Mouse (Mus musculus) lung, embryonic 16.5 days (tissue): ENCODE data around the gene Osbpl11. TPM values are rescaled to one million over a fixed set of nuclear protein-coding genes. Genes with fewer than 3 reads are reported as not detected.

Source experiments
- ATAC-seq: fragments of 200-750 bp; cut with Nextera tagmentation; 2 replicates; pipeline ENCODE4 v1.8.0; 2017; ENCODE audit warnings: low read depth, mild to moderate bottlenecking, moderate library complexity
- H3K27ac ChIP-seq: fragments of 300-500 bp; sonication (generic); 2 replicates; pipeline ENCODE4 v1.5.1; 2014; ENCODE audit warnings: mild to moderate bottlenecking, control low read depth, low read length
- H3K27me3 ChIP-seq: fragments of 300-500 bp; sonication (generic); 2 replicates; pipeline ENCODE4 v1.6.1; 2014; ENCODE audit warnings: low read depth, low read length, mixed read lengths; ENCODE audit not compliant: control insufficient read depth, insufficient read depth
- H3K36me3 ChIP-seq: fragments of 300-500 bp; sonication (generic); 2 replicates; pipeline ENCODE4 v1.6.1; 2014; ENCODE audit warnings: low read length; ENCODE audit not compliant: control insufficient read depth, insufficient read depth
- H3K4me1 ChIP-seq: fragments of 300-500 bp; sonication (generic); replicated peaks from 2 replicates; pipeline ENCODE4 v1.6.1; 2014; ENCODE audit warnings: low read length, mixed read lengths; ENCODE audit not compliant: control insufficient read depth, insufficient read depth
- H3K4me2 ChIP-seq: fragments of 300-500 bp; sonication (generic); 2 replicates; pipeline ENCODE4 v1.6.1; 2014; ENCODE audit warnings: low read depth, low read length, control low read depth
- H3K4me3 ChIP-seq: fragments of 300-500 bp; sonication (generic); 2 replicates; pipeline ENCODE4 v1.5.1; 2014; ENCODE audit warnings: mild to moderate bottlenecking, low read length, control low read depth
- H3K9ac ChIP-seq: fragments of 300-500 bp; sonication (generic); 2 replicates; pipeline ENCODE4 v1.6.1; 2014; ENCODE audit warnings: low read length, control low read depth
- H3K9me3 ChIP-seq: fragments of 300-500 bp; sonication (generic); 2 replicates; pipeline ENCODE4 v1.6.1; 2016; ENCODE audit warnings: low read length; ENCODE audit not compliant: control insufficient read depth
- WGBS: fragments of 180-500 bp; shearing (Covaris S2); extraction: QIAGEN DNeasy Blood & Tissue Kit; methylation state at CpG from one replicate; pipeline ENCODE4 v1.1.7; 2014; 5-methylcytosine and 5-hydroxymethylcytosine counted together
- polyA plus RNA-seq: library from polyadenylated mRNA; unstranded; fragments of >200 nt; fragmentation: Nextera tagmentation; extraction: Ambion mirVana; gene quantifications from 2 replicates; pipeline ENCODE4 v1.2.1, GENCODE M21; 2015

Osbpl11 gene
- polyA plus RNA-seq, 1 experiment from 2014 or later, result 14.9 TPM

DNA sequence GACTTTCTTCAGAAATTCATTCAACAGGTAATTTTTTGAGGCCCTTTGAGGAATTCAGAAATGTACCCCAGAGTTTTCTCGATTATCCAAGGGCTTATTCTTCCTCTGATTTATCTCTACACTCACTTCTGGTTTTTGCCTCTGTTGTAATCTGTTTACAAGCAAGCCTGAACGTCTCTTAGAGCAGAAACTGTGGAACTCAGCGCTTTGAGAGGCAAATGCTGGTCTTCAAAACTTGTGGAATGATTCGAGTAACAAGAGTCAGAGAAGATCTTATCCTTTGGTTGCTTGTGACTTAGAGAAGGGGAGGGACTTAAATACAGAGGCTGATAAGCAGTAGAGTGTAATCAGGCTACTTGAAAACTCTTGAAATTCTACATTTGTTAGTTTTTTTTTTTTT, 1.3 kb downstream of the Osbpl11 start:
- Histone ChIP-seq H3K36me3 (no peaks in the 10 kb centered on the region), H3K9me3 (no peaks in the 10 kb centered on the region), H3K27me3 (no peaks in the 10 kb centered on the region), H3K4me3 (peak overlapping the region; percentile 99), H3K4me1 (peaks cover 24% of the 10 kb centered on the region), H3K4me2 (peak overlapping the region; percentile 92), H3K9ac (peak overlapping the region; percentile 99), H3K27ac (no peak overlapping the region)
- WGBS, result 8% methylated on average over 4 of the region's 4 CpGs
- ATAC-seq, result no peak

DNA sequence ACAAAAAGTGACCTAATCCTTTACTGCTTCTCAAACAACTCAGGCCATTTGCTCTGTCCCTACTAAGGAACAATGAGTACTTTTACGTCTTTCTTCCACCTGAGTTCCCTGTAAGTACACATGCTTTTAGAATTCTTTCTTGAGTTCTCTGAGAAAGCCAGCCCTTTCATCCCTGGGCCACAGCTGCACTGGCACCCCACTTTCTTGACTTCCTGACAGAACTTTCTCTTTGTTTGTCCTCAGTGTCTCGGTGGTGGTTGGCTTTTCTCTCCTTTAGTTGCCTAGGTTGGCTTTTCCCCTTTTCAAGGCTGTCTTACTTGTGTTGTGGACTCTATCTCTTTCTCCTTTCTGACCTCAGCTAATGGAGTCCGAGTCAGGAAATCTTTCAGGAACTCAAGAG, 3.2 kb downstream of the Osbpl11 start:
- Histone ChIP-seq H3K36me3 (no peaks in the 10 kb centered on the region), H3K4me3 (no peak overlapping the region), H3K4me2 (peak overlapping the region; percentile 27; the same call in 1 of the 2 replicates), H3K27me3 (no peaks in the 10 kb centered on the region), H3K27ac (peak overlapping the region; percentile 50), H3K9ac (no peak overlapping the region), H3K4me1 (peaks cover 36% of the 10 kb centered on the region), H3K9me3 (no peaks in the 10 kb centered on the region)
- ATAC-seq, result no peak
- WGBS, result 39% methylated on average over 3 of the region's 3 CpGs

DNA sequence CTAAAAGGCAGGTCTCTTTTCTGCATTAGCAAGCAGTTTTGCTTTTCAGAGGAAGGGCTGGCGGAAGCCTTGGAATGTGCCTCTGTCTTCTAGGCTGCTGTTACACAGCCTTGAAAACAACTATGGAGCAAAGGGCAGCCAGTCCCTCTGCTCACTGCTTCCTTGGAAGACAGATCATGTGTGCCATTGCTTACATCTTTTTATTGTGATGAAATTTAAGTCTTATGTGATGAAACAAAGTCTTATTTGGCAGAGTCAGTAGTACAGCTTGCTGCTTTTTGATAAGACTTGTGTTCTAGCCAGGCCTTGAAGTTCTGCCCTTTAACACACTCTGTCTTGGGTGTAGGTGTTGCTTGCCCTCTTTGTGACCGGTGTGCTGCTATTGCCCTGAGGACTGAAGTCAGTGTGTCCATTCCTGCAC, 6.8 kb downstream of the Osbpl11 start:
- Histone ChIP-seq H3K4me1 (peaks cover 31% of the 10 kb centered on the region), H3K4me2 (no peak overlapping the region), H3K9ac (no peak overlapping the region; the same call in 1 of the 2 replicates), H3K27ac (peak overlapping the region; percentile 81), H3K27me3 (no peaks in the 10 kb centered on the region), H3K4me3 (no peak overlapping the region), H3K9me3 (no peaks in the 10 kb centered on the region), H3K36me3 (no peaks in the 10 kb centered on the region)
- ATAC-seq, result peak; percentile 92
- WGBS, result 71% methylated on average over 2 of the region's 2 CpGs

DNA sequence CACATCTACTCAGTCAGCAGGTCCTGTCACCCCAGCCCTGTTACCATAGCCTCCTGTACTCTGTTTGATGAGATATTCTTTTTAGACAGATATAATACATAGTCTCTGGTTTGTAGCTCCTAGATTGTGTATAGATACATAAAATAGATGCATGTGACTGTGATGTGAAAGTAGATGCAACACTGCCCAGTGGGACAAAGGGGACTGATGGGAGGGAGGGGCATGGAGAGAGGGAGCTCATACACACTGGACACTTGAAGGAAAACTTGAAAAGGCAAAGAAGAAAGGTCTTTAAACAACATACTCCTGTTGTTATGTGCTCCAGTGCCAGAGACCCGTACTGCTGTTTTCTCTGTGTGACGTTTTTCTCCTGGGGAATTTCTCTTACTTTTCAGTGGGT, 7.4 kb downstream of the Osbpl11 start:
- peaks cover 27% of the 10 kb centered on the region for H3K4me1 ChIP-seq
- peak overlapping the region; percentile 75 for H3K27ac ChIP-seq
- ATAC-seq, result no peak
- no peaks in the 10 kb centered on the region for H3K9me3 ChIP-seq
- H3K4me3 ChIP-seq, result no peak overlapping the region
- H3K4me2 ChIP-seq, result no peak overlapping the region
- H3K9ac ChIP-seq, result no peak overlapping the region
- 66% methylated on average over 2 of the region's 2 CpGs for WGBS
- H3K36me3 ChIP-seq, result no peaks in the 10 kb centered on the region
- H3K27me3 ChIP-seq, result no peaks in the 10 kb centered on the region

DNA sequence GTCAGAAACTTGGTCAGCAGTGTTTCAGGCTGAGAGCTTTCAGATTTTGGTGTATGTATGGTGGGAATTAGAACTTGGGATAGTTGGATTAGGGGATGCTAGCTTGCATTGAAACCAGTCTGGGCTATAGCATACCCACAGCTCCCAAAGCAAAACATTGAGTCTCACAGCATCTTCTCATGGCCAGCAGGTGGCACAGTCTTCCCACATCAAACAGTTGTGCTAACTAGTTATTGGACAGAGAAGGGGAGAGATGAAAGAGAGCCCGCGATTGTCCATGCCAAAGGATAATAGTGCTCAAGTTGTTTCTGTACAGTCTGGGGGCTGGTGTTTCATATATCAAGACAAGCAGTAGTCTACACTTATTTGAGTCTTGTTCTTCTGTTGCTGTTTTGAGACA, 8.8 kb downstream of the Osbpl11 start:
- Histone ChIP-seq H3K9me3 (no peaks in the 10 kb centered on the region), H3K4me2 (no peak overlapping the region), H3K36me3 (peaks cover 2% of the 10 kb centered on the region; the same call in 1 of the 2 replicates), H3K27ac (no peak overlapping the region), H3K4me1 (peaks cover 20% of the 10 kb centered on the region), H3K4me3 (no peak overlapping the region), H3K9ac (no peak overlapping the region), H3K27me3 (no peaks in the 10 kb centered on the region)
- 20% methylated on average over 2 of the region's 2 CpGs for WGBS
- 0 out of 2 replicates have a peak, but pooled peaks have one; percentile 21 for ATAC-seq

DNA sequence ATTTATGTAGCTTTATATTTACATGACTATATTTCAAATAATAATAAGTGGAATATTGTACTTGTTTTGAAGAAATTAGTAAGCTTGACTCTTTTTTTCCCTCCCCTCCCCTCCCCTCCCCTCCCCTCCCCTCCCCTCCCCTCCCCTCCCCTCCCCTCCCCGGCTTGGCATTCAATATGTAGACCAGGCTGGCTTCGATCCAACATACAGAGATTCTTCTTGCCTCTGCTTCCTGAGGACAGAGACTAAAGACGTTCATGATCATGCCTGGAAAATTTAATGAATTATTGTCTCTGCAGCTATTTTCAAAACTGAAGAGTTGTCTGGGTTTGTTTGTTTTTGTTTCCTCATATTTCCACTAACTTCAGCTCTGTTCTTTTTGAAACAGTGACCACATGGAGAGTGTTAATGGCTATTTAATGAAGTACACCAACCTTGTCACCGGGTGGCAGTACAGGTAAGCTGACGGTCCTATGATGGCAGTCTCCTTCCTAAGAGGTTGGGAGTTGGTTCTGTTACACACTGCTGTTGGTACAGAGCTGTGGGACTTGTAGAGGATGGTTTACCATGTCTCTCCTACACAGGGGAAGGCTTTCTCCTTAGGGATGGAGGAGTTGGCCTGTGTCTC, 10.9 kb downstream of the Osbpl11 start:
- H3K27me3 ChIP-seq, result no peaks in the 10 kb centered on the region
- ATAC-seq, result no peak
- peaks cover 13% of the 10 kb centered on the region for H3K4me1 ChIP-seq
- H3K4me3 ChIP-seq, result no peak overlapping the region
- H3K9ac ChIP-seq, result no peak overlapping the region
- no peak overlapping the region for H3K27ac ChIP-seq
- H3K4me2 ChIP-seq, result no peak overlapping the region
- no peaks in the 10 kb centered on the region for H3K9me3 ChIP-seq
- peaks cover 5% of the 10 kb centered on the region; the same call in 1 of the 2 replicates for H3K36me3 ChIP-seq
- 47% methylated on average over 4 of the region's 5 CpGs for WGBS

DNA sequence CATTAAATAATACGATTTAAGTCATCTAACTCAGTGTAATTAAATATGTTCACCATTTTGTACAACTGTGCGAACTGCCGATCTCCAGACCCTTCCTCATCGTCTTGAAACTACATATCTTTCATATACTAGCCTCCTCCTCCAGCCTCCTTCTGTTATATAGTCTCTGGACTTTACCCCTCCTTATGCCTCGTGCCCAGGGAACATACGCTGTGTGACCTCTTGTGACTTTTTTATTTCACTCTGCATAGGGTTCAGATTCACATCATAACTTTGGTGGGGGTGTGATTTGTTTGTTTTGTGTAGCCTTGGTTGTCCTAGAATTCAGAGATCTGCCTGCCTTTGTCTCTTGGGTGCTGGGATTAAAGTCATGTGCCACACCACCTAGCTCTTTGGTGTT, 11.7 kb downstream of the Osbpl11 start:
- H3K36me3 ChIP-seq, result peaks cover 7% of the 10 kb centered on the region; the same call in 1 of the 2 replicates
- H3K4me3 ChIP-seq, result no peak overlapping the region
- WGBS, result 89% methylated on average over 6 of the region's 6 CpGs
- no peak for ATAC-seq
- H3K4me1 ChIP-seq, result peaks cover 9% of the 10 kb centered on the region
- H3K27me3 ChIP-seq, result no peaks in the 10 kb centered on the region
- no peak overlapping the region for H3K27ac ChIP-seq
- H3K9ac ChIP-seq, result no peak overlapping the region
- H3K9me3 ChIP-seq, result no peaks in the 10 kb centered on the region
- H3K4me2 ChIP-seq, result no peak overlapping the region

DNA sequence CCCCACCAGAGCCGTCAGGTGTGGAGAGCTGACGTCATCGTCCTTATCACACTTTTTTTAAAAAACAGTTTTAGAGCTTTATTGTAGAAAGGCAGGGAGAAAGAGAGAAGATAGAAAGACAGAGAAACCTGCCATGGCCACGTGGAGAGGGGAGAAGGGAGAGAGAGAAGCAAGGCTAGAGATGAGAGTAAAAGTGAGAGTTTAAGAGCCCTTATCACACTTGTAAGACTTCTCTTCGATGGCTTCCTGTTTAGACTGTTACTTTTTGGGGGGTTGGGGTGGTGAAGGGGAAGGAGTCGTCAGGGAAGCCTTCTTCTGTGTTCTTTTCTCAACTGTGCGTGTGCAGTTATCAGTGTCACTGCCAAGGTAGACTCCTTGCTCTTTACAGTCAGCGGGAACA, 15.7 kb downstream of the Osbpl11 start:
- H3K9me3 ChIP-seq, result no peaks in the 10 kb centered on the region
- H3K27me3 ChIP-seq, result no peaks in the 10 kb centered on the region
- H3K4me3 ChIP-seq, result no peak overlapping the region
- no peaks in the 10 kb centered on the region for H3K4me1 ChIP-seq
- H3K4me2 ChIP-seq, result no peak overlapping the region
- 66% methylated on average over 8 of the region's 8 CpGs for WGBS
- H3K27ac ChIP-seq, result no peak overlapping the region
- no peak overlapping the region for H3K9ac ChIP-seq
- ATAC-seq, result no peak
- H3K36me3 ChIP-seq, result peaks cover 10% of the 10 kb centered on the region

DNA sequence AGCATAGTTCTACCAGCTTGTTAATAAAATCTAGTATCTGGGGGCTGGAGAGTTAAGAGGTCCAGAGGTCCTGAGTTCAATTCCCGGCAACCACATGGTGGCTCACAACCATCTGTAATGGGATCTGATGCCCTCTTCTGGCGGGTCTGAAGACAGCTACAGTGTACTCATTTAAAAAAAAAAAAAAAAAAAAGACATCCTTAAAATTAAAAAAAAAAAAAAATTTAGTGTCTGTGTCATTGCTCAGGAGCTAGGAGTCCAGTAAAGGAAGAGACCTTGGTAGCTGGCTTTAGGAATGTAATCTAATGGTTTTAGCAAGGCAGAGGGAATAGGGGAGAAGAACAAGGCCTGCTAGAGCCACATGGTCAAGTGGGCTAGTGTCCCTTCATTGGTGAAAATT, 25.9 kb downstream of the Osbpl11 start:
- Histone ChIP-seq H3K9ac (no peak overlapping the region), H3K36me3 (peaks cover 40% of the 10 kb centered on the region), H3K4me1 (no peaks in the 10 kb centered on the region), H3K27ac (no peak overlapping the region), H3K4me3 (no peak overlapping the region), H3K9me3 (peaks cover 3% of the 10 kb centered on the region; the same call in 1 of the 2 replicates), H3K27me3 (no peaks in the 10 kb centered on the region), H3K4me2 (no peak overlapping the region)
- WGBS, result 70% methylated on average over 2 of the region's 2 CpGs
- ATAC-seq, result no peak
